Mouse (Mus musculus): ENCODE measurements around the gene Olfr360. TPM values are rescaled to one million over a fixed set of nuclear protein-coding genes. Genes with fewer than 3 reads are reported as not detected.
"Not testable (repeated sequence)": the region's sequence is repeated elsewhere in the genome, so short reads cannot be mapped to it uniquely, and the experiment has no call there.

Gene Olfr360
- not detected in 2 replicates for polyA plus RNA-seq (2014; fragmentation: Nextera tagmentation; extraction: Ambion mirVana)

- Histone ChIP-seq H3K9me3 (ENCODE audit: control insufficient read depth, low read length) (peaks cover 14% of the 10 kb centered on the region; the same call in 1 of the 2 replicates), H3K4me3 (replicated peaks; ENCODE audit: low read length) (no peak within 1 kb of the TSS), H3K4me2 (replicated peaks) (no peak within 1 kb of the TSS), H3K27ac (no peak within 1 kb of the TSS), H3K27me3 (ENCODE audit: control insufficient read depth, insufficient read depth, low read length) (no peaks in the 10 kb centered on the region), H3K9ac (no peak within 1 kb of the TSS), H3K36me3 (replicated peaks; ENCODE audit: control insufficient read depth, insufficient read depth) (no peaks in the 10 kb centered on the region), H3K4me1 (replicated peaks; ENCODE audit: control insufficient read depth, insufficient read depth, low read length) (no peaks in the 10 kb centered on the region)
- no peak for DNase-seq (ENCODE audit: low spot score)
- ATAC-seq (ENCODE audit: low FRiP score): no peak
Observed at GRCm38 (mm10) chr2:37065446-37065845, at the start of gene Olfr360. Gene Olfr360, plus strand, starts transcription at chr2:37065746.

DNA sequence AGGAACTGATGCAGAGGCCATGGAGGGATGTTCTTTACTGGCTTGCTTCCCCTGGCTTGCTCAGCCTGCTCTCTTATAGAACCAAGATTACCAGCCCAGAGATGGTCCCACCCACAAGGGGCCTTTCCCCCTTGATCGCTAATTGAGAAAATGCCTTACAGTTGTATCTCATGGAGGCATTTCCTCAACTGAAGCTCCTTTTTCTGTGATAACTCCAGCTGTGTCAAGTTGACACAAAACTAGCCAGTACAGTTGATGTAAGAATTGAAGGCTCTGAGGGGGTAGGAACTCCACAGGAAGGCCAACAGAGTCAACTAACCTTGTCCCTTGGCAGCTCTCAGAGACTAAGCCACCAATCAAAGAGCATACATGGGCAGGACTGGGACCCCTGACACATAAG is 23.6 kb downstream of the Olfr360 start, which contains the start of gene Olfr361:
TSS of gene Olfr361 (minus strand) at position 101 of the 400 bp plus-strand sequence.
- peaks cover 19% of the 10 kb centered on the region; the same call in 1 of the 2 replicates for H3K9me3 ChIP-seq (ENCODE audit: control insufficient read depth, low read length)
- WGBS: 0% methylated on average over 1 of the region's 1 CpGs
- not testable (repeated sequence) for H3K4me1 ChIP-seq (replicated peaks; ENCODE audit: control insufficient read depth, insufficient read depth, low read length); H3K27ac ChIP-seq; ATAC-seq (ENCODE audit: low FRiP score); H3K4me2 ChIP-seq (replicated peaks); H3K4me3 ChIP-seq (replicated peaks; ENCODE audit: low read length); H3K36me3 ChIP-seq (replicated peaks; ENCODE audit: control insufficient read depth, insufficient read depth); H3K27me3 ChIP-seq (ENCODE audit: control insufficient read depth, insufficient read depth, low read length); DNase-seq (ENCODE audit: low spot score); H3K9ac ChIP-seq

- Histone ChIP-seq H3K4me2 (replicated peaks) (no peak within 1 kb of the TSS), H3K27me3 (ENCODE audit: control insufficient read depth, insufficient read depth, low read length) (no peaks in the 10 kb centered on the region), H3K9ac (no peak within 1 kb of the TSS), H3K4me1 (replicated peaks; ENCODE audit: control insufficient read depth, insufficient read depth, low read length) (no peaks in the 10 kb centered on the region), H3K27ac (no peak within 1 kb of the TSS), H3K36me3 (replicated peaks; ENCODE audit: control insufficient read depth, insufficient read depth) (no peaks in the 10 kb centered on the region), H3K4me3 (replicated peaks; ENCODE audit: low read length) (no peak within 1 kb of the TSS), H3K9me3 (ENCODE audit: control insufficient read depth, low read length) (0 out of 2 replicates have a peak, but pooled peaks cover 13% of the 10 kb centered on the region)
- ATAC-seq (ENCODE audit: low FRiP score) (no peak), DNase-seq (ENCODE audit: low spot score) (no peak)
- WGBS: 80% methylated on average over 1 of the region's 1 CpGs
Observed at GRCm38 (mm10) chr2:37117810-37118209, 52.3 kb downstream of the Olfr360 start, which contains the start of gene Olfr362. Gene Olfr362, minus strand, starts transcription at chr2:37117910.

Other genes with a start within 250 kb of the Olfr360 start
- not detected in 2 replicates for gene Olfr3, start 248.7 kb upstream of the Olfr360 start, polyA plus RNA-seq (2014; fragmentation: Nextera tagmentation; extraction: Ambion mirVana)
- gene Olfr350, start 219.4 kb upstream of the Olfr360 start, polyA plus RNA-seq (2014; fragmentation: Nextera tagmentation; extraction: Ambion mirVana): not detected in 2 replicates
- gene Olfr351, start 203.1 kb upstream of the Olfr360 start, polyA plus RNA-seq (2014; fragmentation: Nextera tagmentation; extraction: Ambion mirVana): not detected in 2 replicates
- gene Olfr352, start 197.3 kb upstream of the Olfr360 start, polyA plus RNA-seq (2014; fragmentation: Nextera tagmentation; extraction: Ambion mirVana): not detected in 2 replicates
- not detected in 2 replicates for gene Olfr353, start 172.8 kb upstream of the Olfr360 start, polyA plus RNA-seq (2014; fragmentation: Nextera tagmentation; extraction: Ambion mirVana)
- not detected in 2 replicates for gene Olfr354, start 160.1 kb upstream of the Olfr360 start, polyA plus RNA-seq (2014; fragmentation: Nextera tagmentation; extraction: Ambion mirVana)
- not detected in 2 replicates for gene Olfr355, start 136.8 kb upstream of the Olfr360 start, polyA plus RNA-seq (2014; fragmentation: Nextera tagmentation; extraction: Ambion mirVana)
- gene Olfr356, start 128.6 kb upstream of the Olfr360 start, polyA plus RNA-seq (2014; fragmentation: Nextera tagmentation; extraction: Ambion mirVana): not detected in 2 replicates
- gene Olfr357, start 71.9 kb upstream of the Olfr360 start, polyA plus RNA-seq (2014; fragmentation: Nextera tagmentation; extraction: Ambion mirVana): not detected in 2 replicates
- not detected in 2 replicates for gene Olfr358, start 56.4 kb upstream of the Olfr360 start, polyA plus RNA-seq (2014; fragmentation: Nextera tagmentation; extraction: Ambion mirVana)
- gene Olfr361, start 23.5 kb downstream of the Olfr360 start, polyA plus RNA-seq (2014; fragmentation: Nextera tagmentation; extraction: Ambion mirVana): not detected in 2 replicates
- gene Olfr362, start 52.2 kb downstream of the Olfr360 start, polyA plus RNA-seq (2014; fragmentation: Nextera tagmentation; extraction: Ambion mirVana): not detected in 2 replicates
- gene Olfr364-ps1, start 73.6 kb downstream of the Olfr360 start, polyA plus RNA-seq (2014; fragmentation: Nextera tagmentation; extraction: Ambion mirVana): not detected in 2 replicates
- not detected in 2 replicates for gene Olfr365, start 122.5 kb downstream of the Olfr360 start, polyA plus RNA-seq (2014; fragmentation: Nextera tagmentation; extraction: Ambion mirVana)
- gene Olfr366, start 145.8 kb downstream of the Olfr360 start, polyA plus RNA-seq (2014; fragmentation: Nextera tagmentation; extraction: Ambion mirVana): not detected in 2 replicates

Measured in hindbrain, embryonic 14.5 days (tissue).